Mouse (Mus musculus) T-helper 2 cell (primary cell): ENCODE data around the gene Spag16.

Experiments used
- in situ Hi-C: fragments of 300-600 bp; cut with MboI, MseI; formaldehyde crosslinking; loops from one replicate; pipeline ENCODE4 v1.15.1; 2025; ENCODE audit warnings: high pct_unique_total_duplicates

Spag16 gene

GRCm38 (mm10) chr1:70380096-70380495 lies 553.3 kb downstream of the Spag16 start:
- in situ Hi-C loops: no loop called here

GRCm38 (mm10) chr1:70442209-70443080 lies 615.7 kb downstream of the Spag16 start:
- in situ Hi-C loops: no loop called here

- in situ Hi-C loops: loop anchor here (25.0 kb wide), 1 partner anchor 1068 kb away; no protein-coding TSS in a partner anchor
Measured at GRCm38 (mm10) chr1:70479864-70480263, 653.1 kb downstream of the Spag16 start.

- in situ Hi-C loops: no loop called here
Measured at GRCm38 (mm10) chr1:70518918-70519317, 692.1 kb downstream of the Spag16 start.

- in situ Hi-C loops: no loop called here
Measured at GRCm38 (mm10) chr1:70527134-70527533, 700.4 kb downstream of the Spag16 start.

- in situ Hi-C loops: no loop called here
Measured at GRCm38 (mm10) chr1:70529771-70530170, 703.0 kb downstream of the Spag16 start.

GRCm38 (mm10) chr1:70551839-70552238 lies 725.1 kb downstream of the Spag16 start:
- in situ Hi-C loops: no loop called here

- in situ Hi-C loops: no loop called here
Measured at GRCm38 (mm10) chr1:70621805-70622204, 795.0 kb downstream of the Spag16 start.

GRCm38 (mm10) chr1:70624803-70625460 lies 798.2 kb downstream of the Spag16 start:
- in situ Hi-C loops: no loop called here

GRCm38 (mm10) chr1:70652719-70653118 lies 825.9 kb downstream of the Spag16 start:
- in situ Hi-C loops: no loop called here

GRCm38 (mm10) chr1:70692529-70692928 lies 865.8 kb downstream of the Spag16 start:
- in situ Hi-C loops: no loop called here

GRCm38 (mm10) chr1:70700270-70700669 lies 873.5 kb downstream of the Spag16 start:
- in situ Hi-C loops: no loop called here

GRCm38 (mm10) chr1:70703934-70704333 lies 877.2 kb downstream of the Spag16 start:
- in situ Hi-C loops: no loop called here

GRCm38 (mm10) chr1:70705821-70706220 lies 879.1 kb downstream of the Spag16 start:
- in situ Hi-C loops: no loop called here

- in situ Hi-C loops: no loop called here
Measured at GRCm38 (mm10) chr1:70725045-70725444, 898.3 kb downstream of the Spag16 start.

GRCm38 (mm10) chr1:70725655-70726066 lies 898.9 kb downstream of the Spag16 start, which contains the start of gene Vwc2l:
Vwc2l (plus strand) TSS chr1:70725715.
- in situ Hi-C loops: no loop called here
